Mouse (Mus musculus): Measurements from ENCODE around the gene Fignl2.
A peak's percentile ranks its signal among the peaks of the same experiment; 100 is the strongest.

Gene Fignl2

GRCm38 (mm10) chr15:101066920-101067696 is 11.3 kb downstream of the Fignl2 start:
- no peak for DNase-seq (ENCODE audit: low spot score)

- no peak for DNase-seq (ENCODE audit: low spot score)
Measured at GRCm38 (mm10) chr15:101066364-101066847, 12.0 kb downstream of the Fignl2 start.

DNA sequence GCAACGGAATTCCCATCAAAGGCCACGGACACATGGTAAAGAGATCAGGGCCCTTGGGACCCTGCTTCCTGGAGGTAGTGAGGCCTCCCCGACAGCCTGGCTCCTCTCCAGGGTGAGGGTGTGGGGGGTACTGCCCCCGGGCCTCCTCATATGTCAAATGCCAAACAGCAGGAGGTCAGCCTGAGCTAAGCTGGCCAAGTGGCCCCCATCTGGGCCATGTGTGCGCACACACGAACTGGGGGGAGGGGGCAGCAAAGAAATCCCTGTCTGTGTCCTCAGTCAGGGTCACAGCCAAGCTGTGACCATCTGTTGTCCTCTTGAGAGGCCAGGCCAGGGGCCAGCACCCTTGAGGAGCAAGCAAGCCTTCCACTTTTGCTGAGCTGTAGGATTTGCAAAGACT is 13.3 kb downstream of the Fignl2 start:
- no peak for DNase-seq (ENCODE audit: low spot score)

DNA sequence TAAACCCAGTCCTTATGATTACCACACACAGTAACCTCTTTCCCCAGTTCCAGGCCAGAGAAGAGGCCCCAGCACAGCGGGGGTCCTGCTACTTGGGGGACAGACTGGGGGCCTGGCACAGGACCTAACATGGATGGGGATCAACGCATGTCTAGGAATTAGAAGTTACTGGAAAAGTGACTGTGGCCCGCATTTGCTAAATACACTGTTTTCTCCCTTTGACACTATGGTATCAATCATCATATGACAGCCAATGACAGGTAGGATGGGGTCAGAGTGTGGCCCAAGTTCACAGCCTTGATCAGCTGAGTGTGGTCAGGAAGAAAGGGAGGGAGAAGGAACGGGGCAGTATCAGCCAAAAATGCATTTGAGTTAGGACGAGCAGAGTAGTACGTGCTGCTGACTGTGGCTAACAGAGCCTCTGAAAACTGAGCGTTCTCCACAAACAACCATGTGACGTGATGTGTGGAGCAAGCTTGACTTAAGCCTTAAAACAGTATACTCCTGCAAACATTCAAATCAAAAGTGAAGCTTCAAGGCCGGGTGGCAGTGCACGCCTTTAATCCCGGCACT is 18.0 kb downstream of the Fignl2 start:
- no peak for DNase-seq (ENCODE audit: low spot score)

DNA sequence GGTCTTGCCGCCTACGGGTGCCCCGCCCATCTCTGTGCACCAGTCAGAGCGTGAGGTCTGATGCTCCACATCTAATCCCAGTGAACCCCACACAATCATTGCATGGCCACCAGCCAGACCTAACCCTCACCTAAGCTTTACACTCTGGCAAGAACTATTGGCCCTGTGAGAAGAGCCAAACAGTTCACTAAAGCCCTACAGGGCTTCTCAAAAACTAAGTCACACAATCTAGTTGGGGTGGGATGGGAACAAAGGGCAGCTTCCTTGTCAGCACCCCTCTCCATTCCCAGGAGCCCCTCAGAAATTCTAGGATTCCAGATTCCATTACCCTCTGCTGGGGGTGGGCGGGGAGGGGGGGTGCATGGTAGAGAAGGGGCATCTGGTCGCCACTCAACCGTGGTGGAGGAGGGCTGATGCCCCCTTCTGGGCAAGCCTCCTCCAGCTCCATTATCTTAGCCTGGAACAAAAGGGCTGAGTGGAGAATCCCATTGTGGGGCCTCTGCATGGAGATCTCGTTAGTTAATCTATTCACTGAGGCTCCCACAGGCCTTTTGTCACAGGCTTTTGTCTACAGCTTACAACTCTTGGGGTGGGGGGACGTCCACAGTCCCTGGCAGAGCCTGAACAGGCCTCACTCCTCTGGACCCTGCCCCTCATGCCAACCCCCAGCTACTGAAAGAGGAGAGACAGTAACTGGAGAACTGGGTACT is 18.6 kb downstream of the Fignl2 start:
- no peak for DNase-seq (ENCODE audit: low spot score)

- no peak for DNase-seq (ENCODE audit: low spot score)
Measured at GRCm38 (mm10) chr15:101056225-101056624, 22.1 kb downstream of the Fignl2 start.

DNA sequence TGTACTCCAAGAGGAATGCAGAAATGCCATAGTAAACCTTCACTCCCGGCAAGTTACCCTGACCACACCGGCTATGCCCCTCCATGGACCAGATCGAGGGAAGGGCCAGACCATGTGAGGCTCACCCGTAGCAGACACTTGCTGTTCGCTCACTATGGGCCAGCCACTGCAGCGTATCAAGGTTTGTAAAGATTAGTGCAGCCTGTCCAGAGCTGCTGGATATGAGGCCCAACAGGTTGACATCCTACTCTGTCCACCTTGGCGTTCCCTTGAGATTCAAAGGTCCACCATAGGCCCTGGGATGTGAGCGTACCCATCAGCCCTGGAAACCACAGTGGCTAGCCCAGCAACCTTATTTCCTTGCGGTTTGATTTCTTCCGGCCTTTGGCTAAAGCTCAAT is 23.8 kb downstream of the Fignl2 start:
- DNase-seq (ENCODE audit: low spot score), result no peak

GRCm38 (mm10) chr15:101053832-101054459 is 24.4 kb downstream of the Fignl2 start:
- DNase-seq (ENCODE audit: low spot score), result no peak

GRCm38 (mm10) chr15:101052560-101053501 is 25.5 kb downstream of the Fignl2 start:
- no peak for DNase-seq (ENCODE audit: low spot score)

DNA sequence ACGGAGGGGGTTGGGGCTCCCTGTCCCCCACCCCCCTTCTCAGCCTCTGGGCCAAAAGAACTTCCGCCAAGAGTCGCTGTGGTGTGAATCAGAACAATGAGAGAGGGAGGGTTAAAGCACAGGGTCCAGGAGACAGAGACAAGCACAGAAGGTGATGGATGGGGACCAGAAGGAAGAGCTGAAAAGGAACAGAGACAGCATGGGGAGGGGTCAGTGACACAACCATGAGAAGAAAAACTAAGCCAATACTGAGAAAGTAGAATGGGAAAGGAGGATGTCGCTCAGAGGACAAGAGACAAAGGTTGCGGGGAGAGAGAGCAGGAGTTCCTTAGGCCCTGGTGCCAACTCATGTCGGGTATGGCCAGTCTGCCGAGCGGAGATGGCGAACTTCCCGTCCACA is 26.5 kb downstream of the Fignl2 start:
- no peak for DNase-seq (ENCODE audit: low spot score)

DNA sequence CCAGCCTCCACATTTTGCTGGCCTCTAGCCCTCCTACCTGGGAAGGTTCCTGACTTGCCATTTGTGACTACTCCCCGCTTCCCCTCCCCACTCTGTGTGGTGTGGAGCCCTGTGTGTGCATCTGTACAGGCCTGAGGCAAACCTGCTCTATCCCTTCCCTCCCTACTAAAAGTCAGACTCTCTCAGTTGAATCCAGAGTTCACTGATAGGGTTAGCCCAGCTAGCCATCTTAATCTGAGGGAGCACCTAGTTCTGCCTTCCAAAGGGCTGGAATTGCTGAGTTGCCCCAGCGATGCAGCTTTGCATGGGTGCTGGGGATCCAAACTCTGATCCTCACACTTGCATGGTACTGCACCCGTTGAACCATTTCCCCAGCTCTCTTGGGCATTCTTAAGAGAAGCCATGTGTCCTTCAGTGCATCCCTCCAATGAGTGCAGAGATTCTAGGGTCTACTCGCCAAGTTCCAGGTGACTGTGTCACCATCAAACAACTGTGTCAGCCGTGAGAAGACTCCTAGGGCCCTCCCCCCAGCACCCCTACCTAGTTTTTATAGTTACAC is 29.9 kb downstream of the Fignl2 start:
- DNase-seq (ENCODE audit: low spot score), result no peak

DNA sequence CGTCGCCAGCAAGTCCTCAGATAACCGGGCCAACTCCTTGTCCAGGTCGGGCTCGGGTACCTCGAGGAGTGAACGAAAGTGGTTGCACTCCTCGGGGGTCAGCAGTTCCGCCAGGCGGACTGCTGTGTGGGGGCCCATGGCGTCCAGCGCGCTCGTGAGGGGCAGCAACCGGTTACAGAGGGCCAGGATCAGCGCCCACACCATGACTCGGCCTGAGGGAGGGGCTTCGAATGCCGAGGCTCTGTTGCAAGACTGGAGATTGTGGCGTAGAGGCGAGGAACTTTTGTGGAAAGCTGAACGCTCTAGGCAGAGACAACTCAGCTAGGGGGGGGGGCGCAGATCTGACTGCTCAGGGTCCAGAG is 31.2 kb downstream of the Fignl2 start, which contains the start of gene Gm47841:
Gm47841 (minus strand) TSS at position 204 of the 362 bp plus-strand sequence.
- no peak for DNase-seq (ENCODE audit: low spot score)

- DNase-seq (ENCODE audit: low spot score), result peak; percentile 51
Measured at GRCm38 (mm10) chr15:101046527-101047193, 31.7 kb downstream of the Fignl2 start.

DNA sequence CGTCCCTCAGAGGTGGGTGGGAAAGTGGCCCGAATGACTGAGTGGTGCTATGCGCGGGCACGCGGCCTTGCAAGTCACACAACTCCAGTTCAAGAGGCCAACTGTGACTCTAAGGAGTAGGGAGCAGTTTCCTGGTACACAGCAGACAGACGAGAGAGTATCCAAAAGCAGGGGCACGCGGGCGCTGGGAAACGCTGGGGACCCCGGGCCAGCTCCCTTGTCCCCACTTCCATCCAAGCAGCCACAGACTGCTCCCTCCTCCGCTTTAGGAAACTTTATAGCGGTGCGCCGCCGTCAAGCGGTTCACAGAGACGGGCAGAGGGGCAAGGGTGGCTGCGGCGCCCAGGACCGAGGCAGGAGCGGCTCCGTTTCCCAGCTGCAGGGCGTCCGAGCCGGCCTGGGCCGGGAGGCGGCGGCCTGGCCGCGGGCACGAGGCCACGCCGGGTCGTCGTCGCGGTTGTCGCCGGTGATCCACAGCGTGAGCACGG is 32.3 kb downstream of the Fignl2 start:
- no peak for DNase-seq (ENCODE audit: low spot score)

DNA sequence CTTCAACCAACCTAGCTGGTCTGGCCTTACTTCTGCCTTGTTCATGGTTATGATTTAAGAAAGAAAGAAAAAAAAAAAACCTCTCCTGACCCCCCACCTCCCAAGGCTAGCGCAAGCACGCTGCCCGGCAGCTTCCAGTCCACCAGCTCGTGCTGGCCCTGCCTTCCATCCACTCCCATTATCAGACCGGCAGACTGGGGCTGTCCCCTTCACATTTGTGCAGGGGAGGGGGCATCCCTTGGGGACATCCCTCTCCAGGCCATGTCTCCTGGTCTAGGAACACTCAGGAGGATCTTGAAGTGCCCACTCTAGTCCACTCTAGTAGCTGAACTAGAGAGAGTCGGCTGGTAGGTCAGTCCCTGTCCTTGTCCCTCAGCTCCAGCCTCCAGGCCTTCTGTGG is 33.8 kb downstream of the Fignl2 start:
- no peak for DNase-seq (ENCODE audit: low spot score)

DNA sequence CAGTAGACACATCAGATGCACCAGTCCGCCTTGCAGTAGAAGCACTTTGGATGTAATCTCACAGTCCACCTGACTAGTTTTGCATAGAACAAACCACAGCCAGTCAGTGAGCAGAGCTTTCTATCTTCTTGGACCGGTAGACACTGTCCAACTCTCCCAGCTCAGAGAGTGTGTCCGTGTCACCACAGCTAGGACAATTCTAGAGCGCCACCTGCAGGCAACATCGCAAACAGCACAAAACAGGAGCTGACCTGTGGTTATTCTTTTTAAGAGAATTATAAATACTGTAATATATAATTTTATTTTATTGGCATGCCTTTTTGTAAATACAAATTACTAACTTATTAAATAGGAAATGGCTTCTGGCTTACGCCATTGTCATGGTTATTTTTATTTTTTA is 35.8 kb downstream of the Fignl2 start:
- DNase-seq (ENCODE audit: low spot score), result peak; percentile 70

- no peak for DNase-seq (ENCODE audit: low spot score)
Measured at GRCm38 (mm10) chr15:101041966-101042365, 36.4 kb downstream of the Fignl2 start.

GRCm38 (mm10) chr15:101039651-101040050 is 38.7 kb downstream of the Fignl2 start:
- DNase-seq (ENCODE audit: low spot score), result no peak

GRCm38 (mm10) chr15:101028960-101029359 is 49.4 kb downstream of the Fignl2 start:
- DNase-seq (ENCODE audit: low spot score), result no peak

- DNase-seq (ENCODE audit: low spot score), result no peak
Measured at GRCm38 (mm10) chr15:101011352-101011751, 67.0 kb downstream of the Fignl2 start.
